Mouse (Mus musculus) embryo, embryonic 9.5 days (tissue): ENCODE results near the gene Sphk1.
A peak's percentile ranks its signal among the peaks of the same experiment; 100 is the strongest.

Experiments
- DNase-seq: peaks from one replicate; pipeline ENCODE4 v3.0.0-alpha.2; 2017; ENCODE audit errors: extremely low spot score

Gene Sphk1

GRCm38 (mm10) chr11:116538142-116538735 is 7.5 kb downstream of the Sphk1 start:
- DNase-seq, result no peak

- no peak for DNase-seq
Measured at GRCm38 (mm10) chr11:116541183-116541582, 10.5 kb downstream of the Sphk1 start.

GRCm38 (mm10) chr11:116543110-116543509 is 12.4 kb downstream of the Sphk1 start:
- DNase-seq, result no peak

- DNase-seq, result no peak
Measured at GRCm38 (mm10) chr11:116547296-116548060, 16.8 kb downstream of the Sphk1 start.

GRCm38 (mm10) chr11:116548780-116549179 is 18.1 kb downstream of the Sphk1 start:
- no peak for DNase-seq

GRCm38 (mm10) chr11:116549273-116550038 is 18.7 kb downstream of the Sphk1 start:
- no peak for DNase-seq

- no peak for DNase-seq
Measured at GRCm38 (mm10) chr11:116550748-116551147, 20.0 kb downstream of the Sphk1 start.

GRCm38 (mm10) chr11:116552194-116552593 is 21.5 kb downstream of the Sphk1 start:
- DNase-seq, result no peak

GRCm38 (mm10) chr11:116554171-116554878 is 23.6 kb downstream of the Sphk1 start:
- peak; percentile 42 for DNase-seq

- no peak for DNase-seq
Measured at GRCm38 (mm10) chr11:116555572-116555971, 24.8 kb downstream of the Sphk1 start.

- DNase-seq, result no peak
Measured at GRCm38 (mm10) chr11:116556308-116556707, 25.6 kb downstream of the Sphk1 start.

GRCm38 (mm10) chr11:116565283-116566041 is 34.7 kb downstream of the Sphk1 start:
- no peak for DNase-seq

GRCm38 (mm10) chr11:116567531-116567930 is 36.8 kb downstream of the Sphk1 start:
- DNase-seq, result no peak

GRCm38 (mm10) chr11:116570821-116571220 is 40.1 kb downstream of the Sphk1 start:
- DNase-seq, result no peak

- no peak for DNase-seq
Measured at GRCm38 (mm10) chr11:116571767-116572679, 41.3 kb downstream of the Sphk1 start.

GRCm38 (mm10) chr11:116572756-116573543 is 42.2 kb downstream of the Sphk1 start:
- DNase-seq, result no peak

GRCm38 (mm10) chr11:116574486-116574885 is 43.8 kb downstream of the Sphk1 start:
- no peak for DNase-seq

- DNase-seq, result no peak
Measured at GRCm38 (mm10) chr11:116574982-116575381, 44.3 kb downstream of the Sphk1 start.

GRCm38 (mm10) chr11:116575396-116575795 is 44.7 kb downstream of the Sphk1 start:
- DNase-seq, result no peak
